Mouse (Mus musculus) right cerebral cortex, postnatal 4 days (tissue): ENCODE data around the gene Olfr1335.
"Not testable (repeated sequence)": the region's sequence is repeated elsewhere in the genome, so short reads cannot be mapped to it uniquely, and the experiment has no call there.

Experiments
- DNase-seq: peaks from one replicate; pipeline ENCODE4 v3.0.0-alpha.2; 2022

Gene Olfr1335

DNA sequence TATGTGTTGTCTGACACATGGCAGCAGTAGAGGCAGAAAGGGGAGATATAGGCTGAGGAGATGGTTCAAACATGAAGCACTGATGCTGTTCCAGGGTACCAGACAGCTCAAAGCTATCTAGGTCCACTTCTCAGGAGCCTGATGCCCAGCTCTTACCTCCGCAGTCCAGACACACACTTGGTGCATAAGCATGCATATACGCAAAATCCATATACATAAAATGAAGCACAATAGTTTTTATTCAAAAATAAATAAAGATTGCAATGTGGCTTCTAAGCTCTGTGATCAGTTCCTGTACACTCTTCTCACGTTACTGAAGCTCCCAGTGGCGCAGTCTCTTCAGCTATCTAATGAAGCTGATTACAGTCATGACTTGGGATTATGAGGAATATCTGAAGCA lies at the start of gene Olfr1335:
Gene Olfr1335 (minus strand): TSS at position 101 of the 400 bp plus-strand sequence.
- DNase-seq = no peak

DNA sequence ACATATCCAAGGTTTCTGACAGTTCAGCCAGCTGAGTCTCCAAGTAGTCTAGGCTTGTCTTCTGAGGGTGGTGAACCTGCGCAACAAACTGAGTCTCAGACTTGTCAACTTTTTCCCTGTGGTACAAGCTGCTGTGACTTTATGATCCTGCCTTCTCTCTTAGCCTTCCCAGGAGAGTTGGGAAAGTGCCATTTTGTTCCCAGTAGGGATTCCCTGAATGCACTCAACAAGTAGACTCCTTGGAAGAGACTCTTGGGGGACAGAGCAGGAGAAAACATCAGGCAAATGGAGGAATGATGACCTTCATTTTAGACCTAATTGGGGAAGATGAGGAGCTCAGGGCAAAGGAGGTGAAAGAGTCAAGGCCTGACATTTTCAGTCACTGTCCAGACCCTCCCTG lies 26.4 kb upstream of the Olfr1335 start, which contains the start of gene Olfr1333:
Gene Olfr1333 (minus strand): TSS at position 101 of the 400 bp plus-strand sequence.
- no peak for DNase-seq

DNA sequence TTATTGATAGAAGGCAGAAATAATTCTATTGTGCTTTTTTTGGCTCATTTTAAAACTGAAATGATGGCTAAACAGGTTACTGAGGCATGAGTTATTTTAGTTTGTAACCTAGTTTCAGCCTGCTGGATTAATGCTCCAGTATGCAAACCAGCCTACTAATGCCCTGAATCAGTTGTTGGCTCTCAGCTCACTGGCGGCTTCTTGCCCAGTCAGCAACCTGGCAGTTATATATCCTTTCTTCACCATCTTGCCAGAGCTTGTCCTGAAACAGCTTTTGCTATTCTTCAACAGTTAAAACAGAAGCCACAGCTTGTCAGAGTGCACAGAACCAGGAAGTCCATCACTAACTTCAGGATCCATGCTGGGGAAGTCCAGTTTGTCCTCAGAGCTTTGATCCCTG lies 9.2 kb upstream of the Olfr1335 start:
- no peak for DNase-seq

DNA sequence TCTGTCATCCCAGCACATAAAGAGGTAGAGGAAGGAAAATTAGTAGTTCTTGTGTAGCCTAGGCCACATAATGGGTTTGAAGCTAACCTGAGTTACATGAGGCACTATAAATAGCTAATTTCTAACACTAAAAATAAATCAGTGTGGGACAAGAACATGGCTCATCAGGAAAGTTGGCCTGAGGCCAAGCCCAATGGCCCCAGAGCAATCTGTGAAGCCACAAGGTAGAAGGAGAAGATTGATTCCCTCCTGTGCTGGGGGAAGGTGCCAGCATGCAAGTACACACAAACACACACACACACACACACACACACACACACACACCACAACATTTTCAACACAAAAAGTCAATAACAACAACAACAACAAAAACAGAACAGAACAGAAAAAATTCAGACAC lies 16.9 kb downstream of the Olfr1335 start:
- DNase-seq = not testable (repeated sequence)

DNA sequence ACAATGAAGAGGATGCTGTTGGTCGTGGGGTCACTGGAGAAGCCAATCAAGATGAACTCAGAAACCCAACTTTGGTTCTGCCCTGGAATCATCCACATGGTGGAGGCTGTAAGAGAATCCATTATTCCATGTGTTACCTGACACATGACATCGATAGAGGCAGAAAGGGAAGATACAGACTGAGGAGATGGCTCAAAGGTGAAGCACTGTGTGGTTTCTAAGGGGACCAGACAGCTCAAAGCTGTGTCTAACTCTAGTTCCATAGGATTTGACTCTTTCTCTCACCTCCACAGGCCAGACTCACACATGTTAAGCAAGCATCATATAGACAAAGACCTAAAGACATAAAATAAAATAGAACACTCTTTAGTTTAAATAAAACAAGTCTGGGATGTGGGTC lies 27.3 kb downstream of the Olfr1335 start, which contains the start of gene Olfr1337:
Gene Olfr1337 (minus strand): TSS at position 101 of the 400 bp plus-strand sequence.
- DNase-seq = no peak
